Mouse (Mus musculus) MEL (cell line): ENCODE results near the gene Cd300lf. TPM values are rescaled to one million over a fixed set of nuclear protein-coding genes. Genes with fewer than 3 reads are reported as not detected.

Source experiments
- DNase-seq: peaks from one replicate; pipeline ENCODE4 v3.0.0; 2011; ENCODE audit warnings: low read depth, low spot score
- H3K27ac ChIP-seq: 2 replicates; pipeline ENCODE4 v1.5.1; 2012; ENCODE audit warnings: low read depth, mild to moderate bottlenecking, control low read depth, low read length, moderate library complexity; ENCODE audit not compliant: control insufficient read depth
- H3K27me3 ChIP-seq, 2 experiments: fragments of 150-350 bp in 1 of 2; sonication (generic) in 1 of 2; 2 replicates each; pipeline ENCODE4 v1.6.1; 2012; ENCODE audit warnings: low read length in 2 of 2, mild to moderate bottlenecking in 2 of 2, improper control_type of control experiment in 1 of 2, moderate library complexity in 1 of 2; ENCODE audit not compliant: insufficient read depth in 2 of 2, control insufficient read depth in 1 of 2
- H3K36me3 ChIP-seq, 2 experiments: 2 replicates each; pipeline ENCODE4 v1.6.1; 2012 to 2014; ENCODE audit warnings: low read length in 2 of 2, improper control_type of control experiment in 1 of 2, inconsistent platforms in 1 of 2, mild to moderate bottlenecking in 1 of 2; ENCODE audit not compliant: insufficient read depth in 2 of 2, control insufficient read depth in 1 of 2
- H3K4me1 ChIP-seq, 2 experiments: fragments of 150-350 bp in 1 of 2; sonication (generic) in 1 of 2; 2 replicates each; pipeline ENCODE4 v1.6.1; 2012; ENCODE audit warnings: low read length in 2 of 2, improper control_type of control experiment in 1 of 2, mild to moderate bottlenecking in 1 of 2; ENCODE audit not compliant: insufficient read depth in 2 of 2, control insufficient read depth in 1 of 2
- H3K4me3 ChIP-seq, 2 experiments: fragments of 150-350 bp in 1 of 2; sonication (generic) in 1 of 2; 2 replicates each; pipeline ENCODE4 v1.5.1; 2012; ENCODE audit warnings: low read depth in 2 of 2, low read length in 2 of 2, mild to moderate bottlenecking in 2 of 2, moderate library complexity in 2 of 2, control low read depth in 1 of 2, improper control_type of control experiment in 1 of 2; ENCODE audit not compliant: control insufficient read depth in 1 of 2, insufficient read depth in 1 of 2
- H3K79me2 ChIP-seq: 2 replicates; pipeline ENCODE4 v1.6.1; 2012; ENCODE audit warnings: mild to moderate bottlenecking, low read length, moderate library complexity; ENCODE audit not compliant: control insufficient read depth, poor library complexity, insufficient read depth
- H3K9ac ChIP-seq: 2 replicates; pipeline ENCODE4 v1.6.1; 2012; ENCODE audit warnings: low read depth, mild to moderate bottlenecking, control low read depth, low read length, moderate library complexity; ENCODE audit not compliant: control insufficient read depth, poor library complexity, severe bottlenecking
- H3K9me3 ChIP-seq: fragments of 150-350 bp; sonication (generic); replicated peaks from 2 replicates; pipeline ENCODE4 v1.6.1; 2012; ENCODE audit warnings: mild to moderate bottlenecking, low read length, improper control_type of control experiment, moderate library complexity; ENCODE audit not compliant: insufficient read depth
- BHLHE40 ChIP-seq: IDR thresholded peaks from 2 replicates; pipeline ENCODE4 v1.6.1; 2012; ENCODE audit warnings: low read depth, mild to moderate bottlenecking, inconsistent platforms, low read length, improper control_type of control experiment, borderline replicate concordance
- CHD1 ChIP-seq: IDR thresholded peaks from 2 replicates; pipeline ENCODE4 v1.6.1; 2012; ENCODE audit warnings: low read depth, mild to moderate bottlenecking, inconsistent platforms, low read length, improper control_type of control experiment
- CHD2 ChIP-seq: IDR thresholded peaks from 2 replicates; pipeline ENCODE4 v1.6.1; 2011; ENCODE audit warnings: low read length, improper control_type of control experiment
- CTCF ChIP-seq, 3 experiments: IDR thresholded peaks in 2 of 3; conservative IDR thresholded peaks in 1 of 3; 2 replicates each; pipeline ENCODE4 v1.5.1; 2011 to 2012; ENCODE audit warnings: low read length in 3 of 3, low read depth in 2 of 3, mild to moderate bottlenecking in 2 of 3, improper control_type of control experiment in 1 of 3, inconsistent platforms in 1 of 3, mixed read lengths in 1 of 3, moderate library complexity in 1 of 3; ENCODE audit not compliant: control insufficient read depth in 1 of 3, insufficient read depth in 1 of 3, poor library complexity in 1 of 3, severe bottlenecking in 1 of 3
- E2F4 ChIP-seq: IDR thresholded peaks from 2 replicates; pipeline ENCODE4 v1.6.1; 2011; ENCODE audit warnings: low read depth, low read length, improper control_type of control experiment, borderline replicate concordance
- ELF1 ChIP-seq: IDR thresholded peaks from 2 replicates; pipeline ENCODE4 v1.6.1; 2014; ENCODE audit warnings: low read depth, mild to moderate bottlenecking, inconsistent platforms, low read length, improper control_type of control experiment, moderate library complexity
- ETS1 ChIP-seq: IDR thresholded peaks from 2 replicates; pipeline ENCODE4 v1.6.1; 2012; ENCODE audit warnings: low read depth, mild to moderate bottlenecking, inconsistent platforms, low read length, improper control_type of control experiment, moderate library complexity
- GABPA ChIP-seq: IDR thresholded peaks from 2 replicates; pipeline ENCODE4 v1.6.1; 2012; ENCODE audit warnings: low read depth, mild to moderate bottlenecking, inconsistent platforms, low read length, improper control_type of control experiment, moderate library complexity
- GATA1 ChIP-seq: IDR thresholded peaks from 2 replicates; pipeline ENCODE4 v1.6.1; 2011; ENCODE audit warnings: low read depth, low read length, improper control_type of control experiment
- JUND ChIP-seq: IDR thresholded peaks from 2 replicates; pipeline ENCODE4 v1.6.1; 2011; ENCODE audit warnings: low read depth, mild to moderate bottlenecking, improper control_type of control experiment, low read length
- KAT2A ChIP-seq: conservative IDR thresholded peaks from 2 replicates; pipeline ENCODE4 v1.6.1; 2012; ENCODE audit warnings: low read depth, low read length, improper control_type of control experiment, inconsistent platforms
- MAFK ChIP-seq: IDR thresholded peaks from 2 replicates; pipeline ENCODE4 v1.6.1; 2011; ENCODE audit warnings: low read depth, mild to moderate bottlenecking, low read length, improper control_type of control experiment, borderline replicate concordance
- MEF2A ChIP-seq: IDR thresholded peaks from 2 replicates; pipeline ENCODE4 v1.6.1; 2014; ENCODE audit warnings: low read depth, mild to moderate bottlenecking, inconsistent platforms, low read length, improper control_type of control experiment; ENCODE audit not compliant: poor library complexity, insufficient replicate concordance, severe bottlenecking; ENCODE audit errors: extremely low read depth
- MXI1 ChIP-seq: IDR thresholded peaks from 2 replicates; pipeline ENCODE4 v1.6.1; 2011; ENCODE audit warnings: mild to moderate bottlenecking, low read depth, low read length, improper control_type of control experiment
- MYB ChIP-seq: IDR thresholded peaks from 2 replicates; pipeline ENCODE4 v1.6.1; 2011; ENCODE audit warnings: mild to moderate bottlenecking, low read depth, low read length, improper control_type of control experiment
- MYC ChIP-seq: IDR thresholded peaks from 2 replicates; pipeline ENCODE4 v1.6.1; 2011; ENCODE audit warnings: low read depth, mild to moderate bottlenecking, low read length, improper control_type of control experiment, moderate library complexity
- NELFE ChIP-seq: IDR thresholded peaks from 2 replicates; pipeline ENCODE4 v1.6.1; 2011; ENCODE audit warnings: low read depth, low read length, improper control_type of control experiment
- NRF1 ChIP-seq: IDR thresholded peaks from 2 replicates; pipeline ENCODE4 v1.6.1; 2014; ENCODE audit warnings: low read depth, mild to moderate bottlenecking, inconsistent platforms, low read length, improper control_type of control experiment, moderate library complexity; ENCODE audit not compliant: poor library complexity, insufficient read depth, severe bottlenecking
- POLR2A ChIP-seq, 2 experiments: IDR thresholded peaks; 2 replicates each; pipeline ENCODE4 v1.6.1; 2011 to 2012; ENCODE audit warnings: low read length in 2 of 2, mild to moderate bottlenecking in 2 of 2, control low read depth in 1 of 2, improper control_type of control experiment in 1 of 2, low read depth in 1 of 2, moderate library complexity in 1 of 2; ENCODE audit not compliant: control insufficient read depth in 1 of 2, insufficient read depth in 1 of 2, poor library complexity in 1 of 2
- POLR2AphosphoS2 ChIP-seq: IDR thresholded peaks from 2 replicates; pipeline ENCODE4 v1.6.1; 2011; ENCODE audit warnings: low read length, improper control_type of control experiment
- POLR2AphosphoS5 ChIP-seq: IDR thresholded peaks from 2 replicates; pipeline ENCODE4 v1.6.1; 2012; ENCODE audit warnings: low read depth, borderline replicate concordance, mild to moderate bottlenecking, inconsistent platforms, low read length, moderate library complexity, mixed read lengths
- RAD21 ChIP-seq: IDR thresholded peaks from 2 replicates; pipeline ENCODE4 v1.6.1; 2011; ENCODE audit warnings: mild to moderate bottlenecking, low read depth, low read length, improper control_type of control experiment
- RCOR1 ChIP-seq: IDR thresholded peaks from 2 replicates; pipeline ENCODE4 v1.6.1; 2012; ENCODE audit warnings: low read depth, mild to moderate bottlenecking, inconsistent platforms, low read length, improper control_type of control experiment
- SIN3A ChIP-seq: IDR thresholded peaks from 2 replicates; pipeline ENCODE4 v1.6.1; 2012; ENCODE audit warnings: low read length, improper control_type of control experiment, inconsistent platforms
- SMC3 ChIP-seq: IDR thresholded peaks from 2 replicates; pipeline ENCODE4 v1.6.1; 2011; ENCODE audit warnings: low read depth, low read length, improper control_type of control experiment
- TAL1 ChIP-seq: IDR thresholded peaks from 2 replicates; pipeline ENCODE4 v1.6.1; 2012; ENCODE audit warnings: mild to moderate bottlenecking, inconsistent platforms, low read length, moderate library complexity, mixed read lengths
- TBP ChIP-seq: IDR thresholded peaks from 2 replicates; pipeline ENCODE4 v1.8.0; 2011; ENCODE audit warnings: low read depth, low read length, improper control_type of control experiment
- TCF12 ChIP-seq: IDR thresholded peaks from 2 replicates; pipeline ENCODE4 v1.6.1; 2014; ENCODE audit warnings: low read depth, mild to moderate bottlenecking, inconsistent platforms, low read length, improper control_type of control experiment, moderate library complexity
- USF2 ChIP-seq, 2 experiments: IDR thresholded peaks; 2 replicates each; pipeline ENCODE4 v1.6.1; 2011 to 2012; ENCODE audit warnings: improper control_type of control experiment in 2 of 2, low read length in 2 of 2, borderline replicate concordance in 1 of 2, inconsistent platforms in 1 of 2, low read depth in 1 of 2, mild to moderate bottlenecking in 1 of 2; ENCODE audit not compliant: insufficient read depth in 1 of 2
- ZMIZ1 ChIP-seq: IDR thresholded peaks from 2 replicates; pipeline ENCODE4 v1.6.1; 2012; ENCODE audit warnings: low read depth, mild to moderate bottlenecking, inconsistent platforms, low read length, improper control_type of control experiment, moderate library complexity
- ZNF384 ChIP-seq: IDR thresholded peaks from 2 replicates; pipeline ENCODE4 v1.6.1; 2012; ENCODE audit warnings: low read depth, mild to moderate bottlenecking, inconsistent platforms, low read length, improper control_type of control experiment
- polyA plus RNA-seq, 2 experiments: library from polyadenylated mRNA; stranded (reverse) in 1 of 2; unstranded in 1 of 2; fragments of >175 nt in 1 of 2; fragments of >200 nt in 1 of 2; gene quantifications; 2 replicates each; pipeline versions ENCODE4 v1.2.1 to v1.2.4; 2012; ENCODE audit warnings: low replicate concordance in 2 of 2, low read depth in 1 of 2; ENCODE audit not compliant: insufficient read length in 2 of 2, insufficient read depth in 1 of 2, missing spikeins in 1 of 2
- total RNA-seq: library from RNA; depleted of rRNA; stranded (reverse); fragments of 300-350 nt; gene quantifications from 2 replicates; pipeline ENCODE4 v1.2.3, GENCODE M21; 2012

Cd300lf gene
- total and polyA plus RNA-seq, 3 experiments, result 0.12 to 0.46 TPM; not detected in 1

DNA sequence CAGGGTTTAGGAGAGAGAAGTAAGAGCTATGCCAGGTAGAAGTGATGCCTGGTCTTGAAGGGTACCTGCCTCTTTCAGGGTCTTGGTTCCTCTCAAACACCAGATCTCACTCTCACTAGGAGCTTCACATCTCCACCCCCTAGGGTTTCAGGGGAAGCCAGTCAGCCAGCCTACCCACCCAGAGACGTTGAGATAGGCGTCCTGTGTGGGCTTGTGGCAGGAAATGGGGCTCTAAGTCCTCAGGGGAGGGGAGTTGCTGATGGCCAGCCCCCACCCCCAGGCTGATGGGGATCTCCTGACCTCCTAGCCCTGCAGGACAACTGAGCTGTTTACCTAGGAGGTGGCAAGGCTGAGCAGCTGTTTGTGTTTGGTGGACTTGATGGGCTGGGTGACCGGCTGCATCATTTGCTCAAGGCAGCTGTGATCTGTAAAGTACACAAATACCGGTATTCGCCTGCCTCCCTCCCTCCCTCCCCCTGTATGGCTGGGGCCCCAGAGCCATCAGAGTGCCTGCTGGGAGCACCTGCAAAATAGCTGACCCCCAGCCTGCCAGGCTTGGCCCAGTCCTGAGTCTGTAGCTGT, 21.4 kb upstream of the Cd300lf start (continued):
- TF ChIP-seq TAL1, result no peak
- TF ChIP-seq POLR2AphosphoS2, result no peak
- TF ChIP-seq GABPA, result no peak
- no peak for TF ChIP-seq NRF1
- no peak for TF ChIP-seq TBP
- TF ChIP-seq RCOR1, result peak; percentile 18; the same call in 1 of the 2 replicates
- no peak for TF ChIP-seq ZMIZ1

DNA sequence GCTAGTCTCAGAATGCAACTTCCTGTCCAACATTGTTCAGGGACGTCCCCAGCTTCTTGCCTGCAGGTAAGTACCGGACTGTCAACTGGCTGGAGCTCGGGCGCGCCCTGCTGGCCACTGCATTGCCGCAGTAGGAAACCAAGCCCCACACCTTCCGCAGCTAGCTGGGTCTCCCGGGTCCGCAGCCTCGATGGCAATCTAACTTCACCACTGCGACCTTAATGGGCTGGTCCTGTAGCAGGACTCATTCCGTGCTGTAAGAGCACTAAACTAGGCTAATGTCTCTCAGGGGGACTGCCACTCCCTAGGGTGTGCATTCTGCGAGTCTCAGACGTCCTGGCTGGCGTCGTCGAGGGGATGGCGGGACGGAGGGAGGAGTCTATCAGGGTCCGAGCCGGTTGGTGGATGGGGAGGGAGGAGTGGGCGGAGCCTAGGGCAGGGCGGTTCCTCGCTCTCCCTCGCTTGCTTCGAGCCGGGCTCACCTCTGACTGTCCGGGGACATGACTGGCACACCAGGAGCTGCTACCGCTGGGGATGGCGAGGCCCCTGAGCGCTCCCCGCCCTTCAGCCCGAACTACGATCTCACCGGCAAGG, 20.0 kb upstream of the Cd300lf start:
- peak; percentile 97 for DNase-seq
- peak overlapping the region; percentile 69 for H3K9ac ChIP-seq
- TF ChIP-seq GABPA (no peak), BHLHE40 (no peak), SIN3A (peak; percentile 70), TCF12 (no peak; the same call in none of the 2 replicates), JUND (no peak), CTCF (IDR thresholded peaks at IDR 0.05 in 2 of 3, conservative IDR thresholded peaks at IDR 0.05 in 1 of 3; ENCODE audit: control insufficient read depth in 1 of 3, insufficient read depth in 1 of 3, low read depth in 2 of 3, low read length in 3 of 3, poor library complexity in 1 of 3, severe bottlenecking in 1 of 3) (peak; percentile 73 to 91 (median 89)), MEF2A (no peak), MYC (0 out of 2 replicates have a peak, but pooled peaks have one; percentile 27), KAT2A (0 out of 2 replicates have a peak, but pooled peaks have one; percentile 17), POLR2AphosphoS5 (no peak), ZMIZ1 (peak; percentile 92), MYB (no peak), ELF1 (no peak), SMC3 (peak; percentile 76), ZNF384 (0 out of 2 replicates have a peak, but pooled peaks have one; percentile 13), USF2 (IDR thresholded peaks at IDR 0.05; ENCODE audit: borderline replicate concordance in 1 of 2, insufficient read depth in 1 of 2, low read depth in 1 of 2, low read length in 2 of 2) (no peak), MAFK (no peak), RAD21 (peak; percentile 87), NRF1 (no peak), CHD2 (no peak; the same call in 1 of the 2 replicates), POLR2A (IDR thresholded peaks at IDR 0.05; ENCODE audit: control insufficient read depth in 1 of 2, insufficient read depth in 1 of 2, low read depth in 1 of 2, low read length in 2 of 2, poor library complexity in 1 of 2) (peak; percentile 63 to 81; a peak in 3 of 4 replicates), POLR2AphosphoS2 (0 out of 2 replicates have a peak, but pooled peaks have one; percentile 66), CHD1 (0 out of 2 replicates have a peak, but pooled peaks have one; percentile 37), NELFE (peak; percentile 73), GATA1 (no peak), TBP (peak; percentile 55; the same call in 1 of the 2 replicates), ETS1 (0 out of 2 replicates have a peak, but pooled peaks have one; percentile 19), RCOR1 (no peak; the same call in 1 of the 2 replicates), MXI1 (peak; percentile 74), E2F4 (peak; percentile 59; the same call in 1 of the 2 replicates)

More for the DNA sequence above, 20.0 kb upstream of the Cd300lf start:
- peak overlapping the region; percentile 57 to 75 for H3K4me3 ChIP-seq
- no peaks in the 10 kb centered on the region for H3K79me2 ChIP-seq
- peaks cover 3% of the 10 kb centered on the region in 2 experiments; a peak in 3 of 4 replicates for H3K27me3 ChIP-seq
- peaks cover 13 to 40% of the 10 kb centered on the region in 2 experiments for H3K4me1 ChIP-seq
- H3K9me3 ChIP-seq, result no peaks in the 10 kb centered on the region
- H3K36me3 ChIP-seq, result peaks cover 0 to 27% of the 10 kb centered on the region in 2 experiments; a peak in 2 of 4 replicates
- H3K27ac ChIP-seq, result peak overlapping the region; percentile 33; the same call in 1 of the 2 replicates
